Mouse (Mus musculus): ENCODE results near the gene Taldo1. TPM values are rescaled to one million over a fixed set of nuclear protein-coding genes. Genes with fewer than 3 reads are reported as not detected.

Taldo1 gene
- total and polyA plus RNA-seq, 2 experiments from 2014 or later: 156 to 252 TPM

DNA sequence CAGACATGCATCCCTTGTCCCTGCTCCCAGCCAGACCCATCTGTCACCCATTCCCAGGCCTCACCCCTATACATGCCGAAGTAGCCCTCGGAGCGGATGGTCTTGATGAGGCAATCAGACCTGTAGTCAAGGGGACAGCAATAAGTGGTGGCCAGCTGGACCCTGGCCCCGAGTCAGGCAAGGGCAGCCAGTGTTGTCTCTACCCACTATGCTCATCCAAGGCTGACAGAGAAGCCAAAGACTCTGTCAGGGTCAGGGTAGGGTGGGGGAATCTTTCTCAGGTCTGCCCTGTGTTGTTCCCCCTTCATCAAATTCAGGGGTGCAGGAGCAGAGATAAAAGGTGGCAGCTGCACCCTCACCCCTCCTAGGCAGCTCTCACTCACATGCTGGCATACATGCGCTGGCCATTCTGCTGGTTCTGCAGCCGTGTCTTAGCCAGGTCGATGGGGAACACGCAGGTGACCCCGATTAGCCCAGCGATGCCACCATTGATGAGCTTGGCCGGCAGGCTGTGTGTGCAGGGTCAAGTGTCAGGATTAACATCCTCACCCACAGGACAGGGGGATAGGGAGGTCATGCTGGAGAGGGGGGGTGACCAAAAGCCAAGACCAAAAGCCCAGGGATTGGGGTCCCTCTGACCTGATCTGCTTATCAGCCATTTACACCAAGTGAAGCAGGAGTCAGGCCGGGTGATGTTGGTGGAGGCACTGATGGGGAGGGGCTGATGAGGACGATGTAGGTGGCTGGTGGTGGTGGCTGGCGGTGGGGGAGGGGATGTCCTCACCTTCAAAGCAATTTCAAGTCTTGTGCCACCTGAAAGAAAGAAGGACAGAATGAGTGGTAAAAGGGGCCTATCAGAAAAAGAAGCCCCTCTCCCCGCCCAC, 41.8 kb downstream of the Taldo1 start:
- H3K4me1 ChIP-seq (ENCODE audit: insufficient read depth, low read length): peaks cover 27% of the 10 kb centered on the region
- no peak for TF ChIP-seq CTCF (IDR thresholded peaks at IDR 0.05; ENCODE audit: low read depth)
- H3K9ac ChIP-seq (replicated peaks; ENCODE audit: low read length): peak overlapping the region; percentile 56
- no peaks in the 10 kb centered on the region for H3K27me3 ChIP-seq (ENCODE audit: insufficient read depth, low read length)
- peak overlapping the region; percentile 79 for H3K27ac ChIP-seq
- DNase-seq (ENCODE audit: low spot score) (no peak), ATAC-seq (no peak)
- 66% methylated on average over 15 of the region's 15 CpGs for WGBS
- peaks cover 16% of the 10 kb centered on the region; the same call in 1 of the 2 replicates for H3K36me3 ChIP-seq (ENCODE audit: insufficient read depth, low read length)
- H3K4me3 ChIP-seq (ENCODE audit: low read length): peak overlapping the region; percentile 48
- H3K9me3 ChIP-seq (ENCODE audit: low read length): no peaks in the 10 kb centered on the region
- H3K4me2 ChIP-seq (ENCODE audit: low read depth, low read length): peak overlapping the region; percentile 90

DNA sequence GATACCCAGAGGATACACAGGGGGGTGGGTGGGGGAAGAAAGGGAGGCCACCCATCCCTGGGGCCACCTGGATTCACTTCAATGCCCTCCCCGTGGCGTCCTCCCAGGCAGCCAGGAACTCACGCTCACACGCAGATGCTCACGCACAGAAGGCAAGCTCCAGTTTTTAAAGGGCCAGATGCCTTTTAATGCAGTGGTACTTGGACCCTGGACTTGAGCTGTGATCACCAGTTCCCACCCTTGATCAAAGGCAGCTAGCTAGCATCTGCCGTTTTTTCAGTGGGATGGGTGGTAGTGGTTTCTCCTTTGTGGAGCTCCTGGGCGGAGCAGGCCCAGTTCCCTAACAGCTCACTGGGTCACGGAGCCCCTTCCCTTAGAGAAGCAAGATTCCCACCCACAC, 42.5 kb downstream of the Taldo1 start:
- Histone ChIP-seq H3K4me3 (ENCODE audit: low read length) (peak overlapping the region; percentile 48), H3K36me3 (ENCODE audit: insufficient read depth, low read length) (peaks cover 16% of the 10 kb centered on the region; the same call in 1 of the 2 replicates), H3K27ac (peak overlapping the region; percentile 79), H3K9me3 (ENCODE audit: low read length) (no peaks in the 10 kb centered on the region), H3K4me1 (ENCODE audit: insufficient read depth, low read length) (peaks cover 27% of the 10 kb centered on the region), H3K4me2 (ENCODE audit: low read depth, low read length) (peak overlapping the region; percentile 90), H3K9ac (replicated peaks; ENCODE audit: low read length) (peak overlapping the region; percentile 56), H3K27me3 (ENCODE audit: insufficient read depth, low read length) (no peaks in the 10 kb centered on the region)
- TF ChIP-seq CTCF (IDR thresholded peaks at IDR 0.05; ENCODE audit: low read depth): no peak
- WGBS: 10% methylated on average over 8 of the region's 8 CpGs
- DNase-seq (ENCODE audit: low spot score): peak; percentile 82
- ATAC-seq: no peak

GRCm38 (mm10) chr7:141435129-141435855, 43.3 kb downstream of the Taldo1 start:
- H3K27me3 ChIP-seq (ENCODE audit: insufficient read depth, low read length): no peaks in the 10 kb centered on the region
- H3K4me1 ChIP-seq (ENCODE audit: insufficient read depth, low read length): peaks cover 27% of the 10 kb centered on the region
- no peaks in the 10 kb centered on the region for H3K9me3 ChIP-seq (ENCODE audit: low read length)
- peak overlapping the region; percentile 90 for H3K4me2 ChIP-seq (ENCODE audit: low read depth, low read length)
- peak overlapping the region; percentile 56 for H3K9ac ChIP-seq (replicated peaks; ENCODE audit: low read length)
- peak overlapping the region; percentile 48 for H3K4me3 ChIP-seq (ENCODE audit: low read length)
- TF ChIP-seq CTCF (IDR thresholded peaks at IDR 0.05; ENCODE audit: low read depth): no peak
- peak overlapping the region; percentile 79 for H3K27ac ChIP-seq
- 3% methylated on average over 17 of the region's 17 CpGs for WGBS
- peaks cover 16% of the 10 kb centered on the region; the same call in 1 of the 2 replicates for H3K36me3 ChIP-seq (ENCODE audit: insufficient read depth, low read length)
- DNase-seq (ENCODE audit: low spot score) (peak; percentile 64), ATAC-seq (peak; percentile 10; the same call in 1 of the 2 replicates)

DNA sequence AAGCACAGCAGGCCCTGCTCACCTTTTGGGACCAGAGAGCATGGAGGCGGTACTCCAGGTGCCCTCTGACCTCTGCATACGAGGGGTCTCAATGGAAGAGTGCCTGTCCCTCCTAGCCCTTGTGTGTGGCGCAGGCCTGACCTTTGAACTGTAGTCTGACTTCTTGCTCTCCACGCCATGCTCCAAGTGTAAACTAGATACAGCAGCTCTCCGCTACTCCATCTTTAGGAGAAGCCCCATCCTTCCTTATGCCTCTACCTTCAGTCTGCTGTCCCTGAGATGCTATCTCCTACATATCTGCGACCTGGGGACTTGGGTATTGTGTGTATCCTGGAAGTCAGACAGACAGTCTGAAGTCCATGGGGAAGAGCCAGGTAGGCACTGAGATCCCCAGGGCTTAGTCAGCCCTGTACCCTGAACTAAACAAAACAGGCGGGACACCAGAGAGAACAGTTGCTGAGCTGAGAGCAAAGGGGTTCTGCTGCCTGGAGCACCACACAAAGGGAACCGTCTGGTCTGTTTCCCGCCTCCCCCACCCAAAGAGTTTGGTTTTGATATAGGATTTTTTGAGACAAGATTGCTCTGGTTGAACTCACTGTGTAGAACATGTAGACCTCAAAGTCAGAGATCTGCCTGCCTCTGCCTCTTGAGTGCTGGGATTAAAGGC, 44.0 kb downstream of the Taldo1 start:
- Histone ChIP-seq H3K4me2 (ENCODE audit: low read depth, low read length) (peak overlapping the region; percentile 90), H3K27ac (peak overlapping the region; percentile 79; the same call in 1 of the 2 replicates), H3K27me3 (ENCODE audit: insufficient read depth, low read length) (no peaks in the 10 kb centered on the region), H3K4me1 (ENCODE audit: insufficient read depth, low read length) (peaks cover 27% of the 10 kb centered on the region), H3K4me3 (ENCODE audit: low read length) (no peak overlapping the region), H3K9me3 (ENCODE audit: low read length) (no peaks in the 10 kb centered on the region), H3K9ac (replicated peaks; ENCODE audit: low read length) (peak overlapping the region; percentile 56; the same call in 1 of the 2 replicates), H3K36me3 (ENCODE audit: insufficient read depth, low read length) (peaks cover 12% of the 10 kb centered on the region; the same call in 1 of the 2 replicates)
- 72% methylated on average over 9 of the region's 9 CpGs for WGBS
- ATAC-seq: no peak
- no peak for DNase-seq (ENCODE audit: low spot score)
- TF ChIP-seq CTCF (IDR thresholded peaks at IDR 0.05; ENCODE audit: low read depth): no peak

- Histone ChIP-seq H3K4me3 (ENCODE audit: low read length) (peak overlapping the region; percentile 51), H3K27ac (peak overlapping the region; percentile 80), H3K9me3 (ENCODE audit: low read length) (no peaks in the 10 kb centered on the region), H3K9ac (replicated peaks; ENCODE audit: low read length) (peak overlapping the region; percentile 70; the same call in 1 of the 2 replicates), H3K36me3 (ENCODE audit: insufficient read depth, low read length) (peaks cover 8% of the 10 kb centered on the region; the same call in 1 of the 2 replicates), H3K4me2 (ENCODE audit: low read depth, low read length) (peak overlapping the region; percentile 90), H3K27me3 (ENCODE audit: insufficient read depth, low read length) (no peaks in the 10 kb centered on the region), H3K4me1 (ENCODE audit: insufficient read depth, low read length) (peaks cover 27% of the 10 kb centered on the region)
- ATAC-seq (no peak), DNase-seq (ENCODE audit: low spot score) (no peak)
- no peak for TF ChIP-seq CTCF (IDR thresholded peaks at IDR 0.05; ENCODE audit: low read depth)
- WGBS: 26% methylated on average over 2 of the region's 2 CpGs
Measured at GRCm38 (mm10) chr7:141436523-141436892, 44.5 kb downstream of the Taldo1 start.

Measured in hindbrain, postnatal 0 days (tissue).